Mouse (Mus musculus) testis, adult 2 months (tissue): ENCODE data around the gene Lman2l. TPM values are rescaled to one million over a fixed set of nuclear protein-coding genes. Genes with fewer than 3 reads are reported as not detected.
A peak's percentile ranks its signal among the peaks of the same experiment; 100 is the strongest.

Experiments
- H3K27ac ChIP-seq: fragments of 200-500 bp; 2 replicates; pipeline ENCODE4 v1.5.1; 2012; ENCODE audit warnings: low read depth, low read length; ENCODE audit not compliant: control insufficient read depth, insufficient read depth
- H3K27me3 ChIP-seq: fragments of 200-500 bp; 2 replicates; pipeline ENCODE4 v1.6.1; 2012; ENCODE audit warnings: mild to moderate bottlenecking, low read length, moderate library complexity; ENCODE audit not compliant: control insufficient read depth, insufficient read depth
- H3K36me3 ChIP-seq: fragments of 200-500 bp; 2 replicates; pipeline ENCODE4 v1.6.1; 2012; ENCODE audit warnings: mild to moderate bottlenecking, low read length; ENCODE audit not compliant: control insufficient read depth, insufficient read depth
- H3K4me1 ChIP-seq: fragments of 200-500 bp; 2 replicates; pipeline ENCODE4 v1.6.1; 2012; ENCODE audit warnings: low read length; ENCODE audit not compliant: control insufficient read depth, insufficient read depth
- H3K4me3 ChIP-seq: fragments of 200-500 bp; 2 replicates; pipeline ENCODE4 v1.5.1; 2012; ENCODE audit warnings: low read depth, mild to moderate bottlenecking, low read length, moderate library complexity, mixed read lengths; ENCODE audit not compliant: control insufficient read depth
- CTCF ChIP-seq: fragments of 200-500 bp; IDR thresholded peaks from 2 replicates; pipeline ENCODE4 v1.5.1; 2012; ENCODE audit warnings: low read depth, mild to moderate bottlenecking, inconsistent platforms, low read length, moderate library complexity; ENCODE audit not compliant: control insufficient read depth, insufficient read depth, insufficient replicate concordance
- POLR2A ChIP-seq: fragments of 200-500 bp; IDR thresholded peaks from 2 replicates; pipeline ENCODE4 v1.6.1; 2012; ENCODE audit warnings: low read depth, mild to moderate bottlenecking, inconsistent platforms, low read length, moderate library complexity; ENCODE audit not compliant: control insufficient read depth
- polyA plus RNA-seq: library from polyadenylated mRNA; depleted of rRNA; stranded (reverse); fragments of >200 nt; gene quantifications from 2 replicates; pipeline ENCODE4 v1.2.3, GENCODE M21; 2012; rRNA removed

Lman2l gene
- polyA plus RNA-seq, 1 experiment: 22.1 TPM

- TF ChIP-seq CTCF: no peak
- no peak for TF ChIP-seq POLR2A
- no peaks in the 10 kb centered on the region for H3K27me3 ChIP-seq
- H3K36me3 ChIP-seq: no peaks in the 10 kb centered on the region
- peaks cover 3% of the 10 kb centered on the region; the same call in 1 of the 2 replicates for H3K4me1 ChIP-seq
- no peak overlapping the region for H3K4me3 ChIP-seq
- no peak overlapping the region for H3K27ac ChIP-seq
Observed at GRCm38 (mm10) chr1:36378880-36379279, 66.2 kb downstream of the Lman2l start.

GRCm38 (mm10) chr1:36371934-36372845 is 72.9 kb downstream of the Lman2l start, which contains the start of gene Fer1l5:
Gene Fer1l5, plus strand, starts transcription at chr1:36372291.
- TF ChIP-seq POLR2A: peak; percentile 77; the same call in 1 of the 2 replicates
- TF ChIP-seq CTCF: no peak
- Histone ChIP-seq H3K27me3 (no peaks in the 10 kb centered on the region), H3K27ac (peak within 1 kb of the TSS; percentile 14; the same call in 1 of the 2 replicates), H3K4me3 (peak within 1 kb of the TSS; percentile 79), H3K4me1 (peaks cover 16% of the 10 kb centered on the region), H3K36me3 (no peaks in the 10 kb centered on the region; the same call in 1 of the 2 replicates)

- H3K27me3 ChIP-seq: no peaks in the 10 kb centered on the region
Observed at GRCm38 (mm10) chr1:36370918-36371317, 74.2 kb downstream of the Lman2l start.

More at GRCm38 (mm10) chr1:36370918-36371317, 74.2 kb downstream of the Lman2l start:
- Histone ChIP-seq H3K4me3 (peak overlapping the region; percentile 6; the same call in 1 of the 2 replicates), H3K4me1 (peaks cover 16% of the 10 kb centered on the region), H3K36me3 (peaks cover 3% of the 10 kb centered on the region; the same call in 1 of the 2 replicates), H3K27ac (no peak overlapping the region)
- TF ChIP-seq CTCF (no peak), POLR2A (no peak)

Other genes starting within 250 kb of the Lman2l start
- gene Uggt1, start 200.6 kb downstream of the Lman2l start, polyA plus RNA-seq: 6.0 and 8.4 TPM in 2 replicates
- 0.12 and 0.32 TPM in 2 replicates for gene Neurl3, start 170.6 kb downstream of the Lman2l start, polyA plus RNA-seq
- 2.1 and 2.4 TPM in 2 replicates for gene Arid5a, start 137.5 kb downstream of the Lman2l start, polyA plus RNA-seq
- gene Kansl3, start 76.1 kb downstream of the Lman2l start, polyA plus RNA-seq: 118 and 141 TPM in 2 replicates
- 80.7 and 80.9 TPM in 2 replicates for gene Fer1l5, start 73.0 kb downstream of the Lman2l start, polyA plus RNA-seq
- gene Cnnm4, start 26.3 kb upstream of the Lman2l start, polyA plus RNA-seq: 14.1 and 14.6 TPM in 2 replicates
- 5.6 and 5.9 TPM in 2 replicates for gene Cnnm3, start 66.6 kb upstream of the Lman2l start, polyA plus RNA-seq
- gene Ankrd23, start 91.6 kb upstream of the Lman2l start, polyA plus RNA-seq: 11.0 and 11.5 TPM in 2 replicates
- gene Gm42417, start 94.2 kb upstream of the Lman2l start, polyA plus RNA-seq: 0.05 and 0.08 TPM in 2 replicates
- gene Ankrd39, start 102.2 kb upstream of the Lman2l start, polyA plus RNA-seq: 13.7 and 17.0 TPM in 2 replicates
- 14.6 and 15.8 TPM in 2 replicates for gene Sema4c, start 113.1 kb upstream of the Lman2l start, polyA plus RNA-seq
- gene Fam178b, start 237.9 kb upstream of the Lman2l start, polyA plus RNA-seq: 409 and 410 TPM in 2 replicates
- 313 and 378 TPM in 2 replicates for gene Cox5b, start 246.2 kb upstream of the Lman2l start, polyA plus RNA-seq